ENCODE assay signal across 11 mouse cellular contexts in genomic region chr4:130553121-130553448, GRCm38 (mm10). TPM values are rescaled to one million over a fixed set of nuclear protein-coding genes. Genes with fewer than 3 reads are reported as not detected.
DNase-seq lines count a peak whose midpoint lies in the region; ATAC-seq lines count a peak whose summit lies in the region.
"Had no signal": no experiment of that assay in that cellular context is flagged by ENCODE, and none has a peak within 500 bp of the region (broad histone marks: within the 10 kb centered on the region; RNA-seq: fewer than 3 reads in every experiment).

No protein-coding gene starts in this region.

- H3K36me3 ChIP-seq in intestine, embryonic 14.5 days (ENCODE audit: control insufficient read depth, insufficient read depth, low read length): no peaks in the 10 kb centered on the region
- no peaks in the 10 kb centered on the region for H3K36me3 ChIP-seq in intestine, embryonic 16.5 days (ENCODE audit: control insufficient read depth, insufficient read depth, low read length)
- H3K36me3 ChIP-seq in hindbrain, embryonic 14.5 days (replicated peaks; ENCODE audit: control insufficient read depth, insufficient read depth): no peaks in the 10 kb centered on the region
- no peaks in the 10 kb centered on the region for H3K36me3 ChIP-seq in midbrain, embryonic 12.5 days
- H3K36me3 ChIP-seq: lung, embryonic 15.5 days had no signal

- no peaks in the 10 kb centered on the region for H3K9me3 ChIP-seq in intestine, embryonic 14.5 days (ENCODE audit: control insufficient read depth, low read length)
- peaks cover 3% of the 10 kb centered on the region; the same call in 1 of the 2 replicates for H3K9me3 ChIP-seq in intestine, embryonic 16.5 days (ENCODE audit: control insufficient read depth, low read length)
- H3K9me3 ChIP-seq in hindbrain, embryonic 14.5 days (ENCODE audit: control insufficient read depth, low read length): no peaks in the 10 kb centered on the region
- H3K9me3 ChIP-seq in midbrain, embryonic 12.5 days: no peaks in the 10 kb centered on the region
- H3K9me3 ChIP-seq: lung, embryonic 15.5 days had no signal

- ATAC-seq in intestine, embryonic 14.5 days (replicated peaks; ENCODE audit: low FRiP score, low TSS enrichment, low read depth): 0 out of 2 replicates have a peak, but pooled peaks have one; percentile 17
- ATAC-seq in intestine, embryonic 16.5 days: no peak
- ATAC-seq in hindbrain, embryonic 14.5 days (ENCODE audit: low FRiP score): no peak
- no peak for ATAC-seq in midbrain, embryonic 12.5 days (ENCODE audit: low FRiP score, low read depth)
- ATAC-seq in erythroblast, adult 5-6 weeks (replicated peaks; ENCODE audit: low FRiP score, poor library complexity, severe bottlenecking): no peak
- ATAC-seq: activated CD4-positive, CD25-positive, alpha-beta regulatory T cell, adult 4 months had no signal

- H3K4me3 ChIP-seq in intestine, embryonic 14.5 days (ENCODE audit: low read depth, low read length): no peak overlapping the region
- H3K4me3 ChIP-seq in intestine, embryonic 16.5 days (ENCODE audit: low read length): no peak overlapping the region
- no peak overlapping the region for H3K4me3 ChIP-seq in hindbrain, embryonic 14.5 days (replicated peaks; ENCODE audit: low read length)
- no peak overlapping the region for H3K4me3 ChIP-seq in midbrain, embryonic 12.5 days
- H3K4me3 ChIP-seq: lung, embryonic 15.5 days had no signal

- peaks cover 13% of the 10 kb centered on the region for H3K4me1 ChIP-seq in intestine, embryonic 14.5 days (replicated peaks; ENCODE audit: control insufficient read depth, insufficient read depth, low read length)
- peaks cover 9% of the 10 kb centered on the region; the same call in 1 of the 2 replicates for H3K4me1 ChIP-seq in intestine, embryonic 16.5 days (ENCODE audit: control insufficient read depth, insufficient read depth, low read length)
- H3K4me1 ChIP-seq in hindbrain, embryonic 14.5 days (replicated peaks; ENCODE audit: control insufficient read depth, insufficient read depth, low read length): peaks cover 26% of the 10 kb centered on the region
- H3K4me1 ChIP-seq in midbrain, embryonic 12.5 days: peaks cover 48% of the 10 kb centered on the region

- DNase-seq in intestine, embryonic 14.5 days (ENCODE audit: low spot score): no peak
- DNase-seq in embryo, embryonic 11.5 days (ENCODE audit: low read depth, low spot score): peak; percentile 59
- DNase-seq in hindbrain, embryonic 14.5 days (ENCODE audit: low spot score): no peak
- DNase-seq in adipocyte (ENCODE audit: low spot score): no peak
- no peak for DNase-seq in frontal cortex, adult 2 months (ENCODE audit: extremely low spot score in 1 of 2, low spot score in 1 of 2)
- DNase-seq: layer of hippocampus, postnatal 36 days had no signal

- no peak overlapping the region for H3K27ac ChIP-seq in intestine, embryonic 14.5 days (ENCODE audit: low read depth)
- H3K27ac ChIP-seq in intestine, embryonic 16.5 days (ENCODE audit: low read length): no peak overlapping the region
- peak overlapping the region; percentile 79; the same call in 1 of the 2 replicates for H3K27ac ChIP-seq in hindbrain, embryonic 14.5 days
- H3K27ac ChIP-seq in midbrain, embryonic 12.5 days (replicated peaks): peak overlapping the region; percentile 75
- H3K27ac ChIP-seq: lung, embryonic 15.5 days had no signal

- no peaks in the 10 kb centered on the region for H3K27me3 ChIP-seq in intestine, embryonic 14.5 days (replicated peaks; ENCODE audit: control insufficient read depth, insufficient read depth, low read length)
- no peaks in the 10 kb centered on the region for H3K27me3 ChIP-seq in intestine, embryonic 16.5 days (replicated peaks; ENCODE audit: control insufficient read depth, insufficient read depth, low read length)
- no peaks in the 10 kb centered on the region for H3K27me3 ChIP-seq in hindbrain, embryonic 14.5 days (ENCODE audit: control insufficient read depth, insufficient read depth, low read length)
- H3K27me3 ChIP-seq in midbrain, embryonic 12.5 days: no peaks in the 10 kb centered on the region
- H3K27me3 ChIP-seq: lung, embryonic 15.5 days had no signal

- WGBS in intestine, embryonic 14.5 days: 17% methylated on average over 6 of the region's 6 CpGs
- 15% methylated on average over 6 of the region's 6 CpGs for WGBS in intestine, embryonic 16.5 days
- WGBS in hindbrain, embryonic 14.5 days: 20% methylated on average over 6 of the region's 6 CpGs
- WGBS in midbrain, embryonic 12.5 days: 32% methylated on average over 6 of the region's 6 CpGs

- no peak overlapping the region for H3K9ac ChIP-seq in intestine, embryonic 14.5 days (ENCODE audit: low read length)
- H3K9ac ChIP-seq in intestine, embryonic 16.5 days (ENCODE audit: low read depth, low read length): no peak overlapping the region
- no peak overlapping the region for H3K9ac ChIP-seq in hindbrain, embryonic 14.5 days
- no peak overlapping the region for H3K9ac ChIP-seq in midbrain, embryonic 12.5 days (replicated peaks)
- H3K9ac ChIP-seq: lung, embryonic 15.5 days had no signal

- no peak overlapping the region for H3K4me2 ChIP-seq in intestine, embryonic 14.5 days (ENCODE audit: low read length)
- no peak overlapping the region for H3K4me2 ChIP-seq in intestine, embryonic 16.5 days (ENCODE audit: low read depth, low read length)
- no peak overlapping the region for H3K4me2 ChIP-seq in hindbrain, embryonic 14.5 days (replicated peaks)
- H3K4me2 ChIP-seq in midbrain, embryonic 12.5 days (replicated peaks): no peak overlapping the region
- H3K4me2 ChIP-seq: lung, embryonic 15.5 days had no signal

RNA-seq across cellular contexts. Expression of gene Nkain1, which starts 20.9 kb away (rescaled TPM):
- 2.5 and 3.1 TPM in 2 replicates for polyA plus RNA-seq in intestine, embryonic 14.5 days (2014; fragmentation: Nextera tagmentation; extraction: Ambion mirVana)
- 0.15 TPM in 1 of 2 replicates, not detected in the other for polyA plus RNA-seq in intestine, embryonic 16.5 days (2015; fragmentation: Nextera tagmentation; extraction: Ambion mirVana)
- 20.9 and 22.9 TPM in 2 replicates for polyA plus RNA-seq in hindbrain, embryonic 14.5 days (2014; fragmentation: Nextera tagmentation; extraction: Ambion mirVana)
- polyA plus RNA-seq in midbrain, embryonic 12.5 days (2016; fragmentation: Nextera tagmentation; extraction: Ambion mirVana): 16.6 and 17.0 TPM in 2 replicates
- polyA plus RNA-seq in frontal cortex, adult 2 months (2012; rRNA removed): 31.9 and 34.2 TPM in 2 replicates
- not detected in 2 replicates for total RNA-seq in erythroblast, adult 5-6 weeks (2015; ENCODE audit: low replicate concordance)
- total RNA-seq in erythroblast, adult 5-6 weeks (2017; ENCODE audit: low replicate concordance): not detected in 2 replicates
- polyA plus RNA-seq: activated CD4-positive, CD25-positive, alpha-beta regulatory T cell, adult 4 months had no signal

Comparison
In these comparisons a context has a peak if more than half of its experiments do, and no peak if none do; other contexts are left out.
1. H3K27ac ChIP-seq: peak in hindbrain, embryonic 14.5 days (single experiment) and midbrain, embryonic 12.5 days (single experiment); none in intestine, embryonic 14.5 days (single experiment) and intestine, embryonic 16.5 days (single experiment).